Comparison of ENCODE assay signal across 9 mouse cellular contexts in the genomic region with DNA sequence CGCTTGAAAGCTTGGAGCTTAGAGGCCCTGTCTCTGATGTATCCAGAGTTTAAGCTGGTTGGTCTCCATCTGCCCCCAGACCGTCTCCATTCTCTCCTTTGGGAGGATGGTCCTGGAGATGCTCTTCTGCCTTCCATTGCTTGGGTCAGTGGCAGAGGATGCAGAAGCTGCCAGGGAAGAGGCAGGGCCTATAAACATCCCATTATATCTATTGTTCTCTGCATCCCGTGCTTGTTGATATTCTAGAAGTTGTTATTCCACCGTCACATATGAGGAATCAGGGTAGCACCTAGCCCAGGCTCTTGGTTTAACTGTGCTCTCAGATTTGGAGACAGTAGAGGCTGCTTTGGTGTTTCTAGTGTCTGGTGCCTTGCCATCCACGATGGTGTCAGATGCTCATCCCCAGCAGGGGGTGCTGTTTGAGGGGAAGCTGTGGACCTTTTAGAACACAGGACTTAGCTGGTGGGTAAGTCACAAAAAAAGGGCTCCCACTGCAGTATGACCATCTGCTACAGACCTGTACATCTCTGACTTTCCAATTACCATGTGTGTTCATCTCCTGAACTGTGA. TPM values are rescaled to one million over a fixed set of nuclear protein-coding genes. Genes with fewer than 3 reads are reported as not detected.
DNase-seq lines count a peak whose midpoint lies in the region.
"Had no signal": no experiment of that assay in that cellular context is flagged by ENCODE, and none has a peak within 500 bp of the region (broad histone marks: within the 10 kb centered on the region; RNA-seq: fewer than 3 reads in every experiment).

No protein-coding gene starts in this region.

- no peaks in the 10 kb centered on the region for H3K27me3 ChIP-seq in hindbrain, embryonic 10.5 days (ENCODE audit: insufficient read depth, poor library complexity, severe bottlenecking)
- H3K27me3 ChIP-seq: limb, embryonic 12.5 days had no signal

- no peak overlapping the region for H3K4me3 ChIP-seq in hindbrain, embryonic 10.5 days
- H3K4me3 ChIP-seq: limb, embryonic 12.5 days had no signal

- intact Hi-C loops in left cerebral cortex, postnatal 14 days (cut with DNase I): no loop called here

- DNase-seq in adrenal gland, postnatal 10 days: peak; percentile 56
- no peak for DNase-seq in adrenal gland, adult 2 months
- DNase-seq in ovary, postnatal 36 days (ENCODE audit: low spot score): peak; percentile 18
- DNase-seq in ovary, postnatal 10 days (ENCODE audit: low spot score): no peak
- peak; percentile 72 for DNase-seq in lung, postnatal 10 days
- peak; percentile 30 for DNase-seq in thymus, postnatal 25 days
- no peak for DNase-seq in hindbrain, embryonic 10.5 days (ENCODE audit: low spot score)
- DNase-seq in left cerebral cortex, postnatal 14 days (ENCODE audit: low spot score in 2 of 2): no peak

- 0 out of 2 replicates have a peak, but pooled peaks cover 3% of the 10 kb centered on the region for H3K9me3 ChIP-seq in hindbrain, embryonic 10.5 days
- H3K9me3 ChIP-seq: limb, embryonic 12.5 days had no signal

- 85% methylated on average over 5 of the region's 5 CpGs for WGBS in hindbrain, embryonic 10.5 days

- no peaks in the 10 kb centered on the region for H3K4me1 ChIP-seq in hindbrain, embryonic 10.5 days (replicated peaks)

- no peaks in the 10 kb centered on the region for H3K36me3 ChIP-seq in hindbrain, embryonic 10.5 days
- H3K36me3 ChIP-seq: limb, embryonic 12.5 days had no signal

- H3K27ac ChIP-seq in hindbrain, embryonic 10.5 days: no peak overlapping the region
- H3K27ac ChIP-seq: limb, embryonic 12.5 days had no signal

RNA-seq across cellular contexts. Expression of a gene that starts 26.9 kb away (rescaled TPM):
- 10 to 100 TPM; 47.7 to 50.6 TPM for total RNA-seq in adrenal gland, postnatal 10 days (2021)
- total RNA-seq in adrenal gland, adult 2 months (2021): 10 to 100 TPM; 25.1 to 36.0 TPM
- 13.7 and 25.0 TPM in 2 replicates for polyA plus RNA-seq in adrenal gland, adult 2 months (2012; rRNA removed)
- polyA plus RNA-seq in hindbrain, embryonic 10.5 days (2016; fragmentation: Nextera tagmentation; extraction: Ambion mirVana): 3.5 and 3.9 TPM in 2 replicates
- total RNA-seq in left cerebral cortex, postnatal 14 days (2021): 10 to 100 TPM; 60.0 to 64.3 TPM

Comparison
In these comparisons a context has a peak if more than half of its experiments do, and no peak if none do; other contexts are left out.
1. DNase-seq: peak in adrenal gland, postnatal 10 days (single experiment), ovary, postnatal 36 days (single experiment), lung, postnatal 10 days (single experiment) and thymus, postnatal 25 days (single experiment); none in adrenal gland, adult 2 months (single experiment), ovary, postnatal 10 days (single experiment), hindbrain, embryonic 10.5 days (single experiment) and left cerebral cortex, postnatal 14 days (0 of 2).